Mouse (Mus musculus): ENCODE measurements at regions not wholly inside any gene's neighbourhood (a gene's known extent, or its start where the extent isn't known, plus 50 kb on each side); places are given as distances from the start of the nearest gene placed in this dataset.

DNA sequence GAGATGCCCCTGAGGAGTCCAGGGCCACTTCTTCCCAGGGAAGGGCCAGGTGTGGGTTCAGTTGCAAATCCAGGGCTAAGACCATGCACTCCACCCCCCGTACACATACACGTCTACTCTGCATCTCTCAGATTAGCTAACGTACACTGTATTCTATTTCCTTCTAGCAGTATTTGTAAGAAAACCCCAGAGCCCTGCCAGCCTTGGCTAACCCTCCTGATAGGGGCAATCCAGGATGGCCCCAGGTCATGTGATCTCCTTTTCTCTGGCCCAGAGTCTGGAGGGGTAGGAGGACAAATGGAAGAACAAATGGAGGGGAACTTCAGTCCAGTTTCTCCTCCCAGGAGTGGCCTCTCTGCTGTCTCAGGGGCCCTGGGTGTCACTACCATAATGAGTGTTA, 98.9 kb downstream of the 1810010D01Rik start:
- H3K79me2 ChIP-seq (replicated peaks; ENCODE audit: control insufficient read depth, extremely low read depth, insufficient read depth, poor library complexity, severe bottlenecking) = no peaks in the 10 kb centered on the region
- H3K36me3 ChIP-seq (replicated peaks in 1 of 2; ENCODE audit: control insufficient read depth in 1 of 2, insufficient read depth in 1 of 2, low read length in 1 of 2) = no peaks in the 10 kb centered on the region
- DNase-seq (ENCODE audit: extremely low read depth) = no peak
- H3K4me1 ChIP-seq (ENCODE audit: control insufficient read depth in 1 of 2, insufficient read depth in 2 of 2) = peaks cover 22 to 46% of the 10 kb centered on the region in 2 experiments
- TF ChIP-seq MYC (IDR thresholded peaks at IDR 0.05; ENCODE audit: low read depth, low read length) (no peak), TBP (conservative IDR thresholded peaks at IDR 0.05; ENCODE audit: low read depth, low read length) (no peak), PAX5 (IDR thresholded peaks at IDR 0.05; ENCODE audit: low read length) (no peak), POLR2AphosphoS2 (IDR thresholded peaks at IDR 0.05; ENCODE audit: low read depth, low read length) (no peak), MXI1 (IDR thresholded peaks at IDR 0.05; ENCODE audit: low read depth, low read length) (no peak)
- no peaks in the 10 kb centered on the region for H3K9me3 ChIP-seq (replicated peaks; ENCODE audit: low read length)
- H3K4me2 ChIP-seq (ENCODE audit: insufficient read depth, low read depth, poor library complexity, severe bottlenecking) = no peak overlapping the region
- no peak overlapping the region for H3K9ac ChIP-seq (ENCODE audit: insufficient read depth, low read depth)
- dilution Hi-C loops (cut with MboI; ENCODE audit: extremely low pct_ligation_motif_present, extremely low pct_unique_long_range_greater_than_20kb, low sequenced_read_pairs) = no loop called here
- H3K27me3 ChIP-seq (replicated peaks) = peaks cover 17% of the 10 kb centered on the region
- in situ Hi-C loops (cut with MboI; ENCODE audit: low pct_ligation_motif_present, low pct_unique_long_range_greater_than_20kb, low sequenced_read_pairs) = no loop called here
- no peak overlapping the region for H3K4me3 ChIP-seq (replicated peaks in 1 of 3; ENCODE audit: low read depth in 2 of 3, low read length in 2 of 3, poor library complexity in 1 of 3)
- no peak overlapping the region for H3K27ac ChIP-seq (ENCODE audit: insufficient read depth, low read depth)

DNA sequence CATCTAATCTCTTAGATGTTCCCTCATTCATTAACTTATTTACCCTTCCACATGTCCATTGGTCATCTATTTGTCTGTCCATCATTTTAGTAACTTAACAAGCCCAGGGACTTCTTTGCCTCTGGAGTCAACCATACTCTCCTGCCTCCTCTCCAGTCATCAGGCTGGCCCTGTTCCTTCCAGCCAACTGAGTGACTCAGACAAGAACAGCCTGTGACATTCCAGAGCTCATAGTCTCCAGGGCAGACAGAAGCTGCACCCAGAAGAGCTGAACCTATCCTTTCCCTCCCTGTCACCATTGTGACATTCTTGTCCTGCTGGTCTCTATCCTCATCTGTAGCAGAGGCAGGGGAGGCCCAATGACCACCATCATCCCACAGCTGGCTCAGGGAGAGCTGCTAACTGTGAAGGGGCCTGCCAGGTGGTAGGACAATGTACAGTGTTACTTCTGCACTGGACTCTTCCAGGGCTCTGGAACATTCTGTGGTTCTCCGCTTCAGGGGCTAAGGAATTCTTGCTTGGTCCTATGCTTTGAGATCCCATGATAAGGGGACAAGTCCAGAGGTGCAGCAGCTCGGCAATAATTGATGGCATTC, 100.2 kb downstream of the 1810010D01Rik start:
- H3K4me2 ChIP-seq (ENCODE audit: insufficient read depth, low read depth, poor library complexity, severe bottlenecking) = no peak overlapping the region
- dilution Hi-C loops (cut with MboI; ENCODE audit: extremely low pct_ligation_motif_present, extremely low pct_unique_long_range_greater_than_20kb, low sequenced_read_pairs) = no loop called here
- no peak overlapping the region for H3K9ac ChIP-seq (ENCODE audit: insufficient read depth, low read depth)
- in situ Hi-C loops (cut with MboI; ENCODE audit: low pct_ligation_motif_present, low pct_unique_long_range_greater_than_20kb, low sequenced_read_pairs) = no loop called here
- H3K79me2 ChIP-seq (replicated peaks; ENCODE audit: control insufficient read depth, extremely low read depth, insufficient read depth, poor library complexity, severe bottlenecking) = no peaks in the 10 kb centered on the region
- no peaks in the 10 kb centered on the region for H3K9me3 ChIP-seq (replicated peaks; ENCODE audit: low read length)
- peaks cover 22 to 43% of the 10 kb centered on the region in 2 experiments for H3K4me1 ChIP-seq (ENCODE audit: control insufficient read depth in 1 of 2, insufficient read depth in 2 of 2)
- TF ChIP-seq RCOR1 (conservative IDR thresholded peaks at IDR 0.05; ENCODE audit: low read depth, low read length) (no peak), RAD21 (IDR thresholded peaks at IDR 0.05; ENCODE audit: low read depth, low read length) (no peak), ZNF384 (IDR thresholded peaks at IDR 0.05; ENCODE audit: low read depth, low read length) (no peak), MAZ (IDR thresholded peaks at IDR 0.05; ENCODE audit: low read depth, low read length) (no peak), ZMIZ1 (IDR thresholded peaks at IDR 0.05; ENCODE audit: low read depth, low read length) (no peak), SIN3A (IDR thresholded peaks at IDR 0.05; ENCODE audit: low read length) (no peak), POLR2AphosphoS2 (IDR thresholded peaks at IDR 0.05; ENCODE audit: low read depth, low read length) (no peak), GABPA (IDR thresholded peaks at IDR 0.05; ENCODE audit: insufficient replicate concordance, low read depth, low read length) (no peak), UBTF (IDR thresholded peaks at IDR 0.05; ENCODE audit: low read depth, low read length) (no peak), E2F4 (IDR thresholded peaks at IDR 0.05; ENCODE audit: insufficient replicate concordance, low read depth, low read length) (no peak), ETS1 (conservative IDR thresholded peaks at IDR 0.05; ENCODE audit: low read depth, low read length) (no peak), USF2 (conservative IDR thresholded peaks at IDR 0.05; ENCODE audit: low read depth, low read length) (no peak), ZKSCAN1 (IDR thresholded peaks at IDR 0.05; ENCODE audit: borderline replicate concordance, low read depth, low read length) (no peak), HCFC1 (IDR thresholded peaks at IDR 0.05; ENCODE audit: low read depth, low read length) (no peak), MYC (IDR thresholded peaks at IDR 0.05; ENCODE audit: low read depth, low read length) (no peak), NRF1 (IDR thresholded peaks at IDR 0.05; ENCODE audit: low read depth, low read length) (no peak), CHD2 (IDR thresholded peaks at IDR 0.05; ENCODE audit: low read length) (no peak), TBP (conservative IDR thresholded peaks at IDR 0.05; ENCODE audit: low read depth, low read length) (no peak), KAT2A (IDR thresholded peaks at IDR 0.05; ENCODE audit: insufficient replicate concordance, low read length) (no peak), SMC3 (IDR thresholded peaks at IDR 0.05; ENCODE audit: low read depth, low read length) (no peak)
- H3K27ac ChIP-seq (ENCODE audit: insufficient read depth, low read depth) = no peak overlapping the region
- no peak for DNase-seq (ENCODE audit: extremely low read depth)
- no peak overlapping the region for H3K4me3 ChIP-seq (replicated peaks in 1 of 3; ENCODE audit: low read depth in 2 of 3, low read length in 2 of 3, poor library complexity in 1 of 3)
- H3K27me3 ChIP-seq (replicated peaks) = peaks cover 18% of the 10 kb centered on the region
- H3K36me3 ChIP-seq (replicated peaks in 1 of 2; ENCODE audit: control insufficient read depth in 1 of 2, insufficient read depth in 1 of 2, low read length in 1 of 2) = no peaks in the 10 kb centered on the region
